Mouse (Mus musculus) G1E (cell line): ENCODE measurements around the gene Tchhl1. TPM values are rescaled to one million over a fixed set of nuclear protein-coding genes. Genes with fewer than 3 reads are reported as not detected.
"Not testable (repeated sequence)": the region's sequence is repeated elsewhere in the genome, so short reads cannot be mapped to it uniquely, and the experiment has no call there.

ENCODE experiments used
- ATAC-seq: 2 replicates; pipeline ENCODE4 v1.8.0; 2016; ENCODE audit warnings: mild to moderate bottlenecking; ENCODE audit not compliant: insufficient number of reproducible peaks, poor library complexity, low FRiP score, severe bottlenecking; ENCODE audit errors: extremely low read depth
- DNase-seq: peaks from one replicate; pipeline ENCODE4 v3.0.0; 2012; ENCODE audit warnings: low spot score
- H3K27me3 ChIP-seq: 2 replicates; pipeline ENCODE4 v1.6.1; 2012; ENCODE audit warnings: mild to moderate bottlenecking, low read length, inconsistent platforms; ENCODE audit not compliant: insufficient read depth
- H3K36me3 ChIP-seq: replicated peaks from 2 replicates; pipeline ENCODE3; 2012; ENCODE audit warnings: mild to moderate bottlenecking, inconsistent platforms
- H3K4me1 ChIP-seq: 2 replicates; pipeline ENCODE4 v1.6.1; 2012; ENCODE audit warnings: low read depth, low read length, inconsistent platforms, mixed read lengths; ENCODE audit not compliant: insufficient read depth
- H3K4me3 ChIP-seq: 2 replicates; pipeline ENCODE4 v1.5.1; 2012; ENCODE audit warnings: low read depth, mild to moderate bottlenecking, inconsistent platforms, low read length, moderate library complexity, mixed read lengths
- H3K9me3 ChIP-seq: replicated peaks from 2 replicates; pipeline ENCODE4 v1.6.1; 2012; ENCODE audit warnings: inconsistent platforms
- CTCF ChIP-seq: IDR thresholded peaks from 2 replicates; pipeline ENCODE4 v1.5.1; 2012; ENCODE audit warnings: low read depth, low read length, inconsistent platforms, mixed read lengths
- GATA1 ChIP-seq: IDR thresholded peaks from 2 replicates; pipeline ENCODE4 v1.6.1; 2012; ENCODE audit warnings: borderline replicate concordance, low read length, inconsistent platforms, mixed read lengths
- GATA2 ChIP-seq: IDR thresholded peaks from 2 replicates; pipeline ENCODE4 v1.6.1; 2012; ENCODE audit warnings: low read depth, low read length, inconsistent platforms, borderline replicate concordance
- POLR2AphosphoS5 ChIP-seq: IDR thresholded peaks from 2 replicates; pipeline ENCODE4 v1.6.1; 2012; ENCODE audit warnings: low read depth, low read length, inconsistent platforms; ENCODE audit not compliant: insufficient replicate concordance
- TAL1 ChIP-seq: conservative IDR thresholded peaks from 2 replicates; pipeline ENCODE4 v1.6.1; 2012; ENCODE audit warnings: low read depth, low read length, inconsistent platforms, mixed read lengths
- polyA plus RNA-seq: library from polyadenylated mRNA; stranded (reverse); fragments of >175 nt; gene quantifications from 2 replicates; pipeline ENCODE4 v1.2.3, GENCODE M21; 2012
- total RNA-seq, 2 experiments: library from RNA; stranded (forward) in 1 of 2; stranded (reverse) in 1 of 2; fragments of 200-1000 nt in 1 of 2; fragments of >200 nt in 1 of 2; fragmentation: Nextera tagmentation in 1 of 2; gene quantifications; 2 replicates each; pipeline ENCODE4 v1.2.3; 2014 to 2017

The Tchhl1 gene
- total and polyA plus RNA-seq, 3 experiments, result 0.33 TPM; not detected in 2

GRCm38 (mm10) chr3:93446128-93446755 is 22.3 kb upstream of the Tchhl1 start:
- DNase-seq (no peak), ATAC-seq (no peak)
- H3K9me3 ChIP-seq, result peaks cover 42% of the 10 kb centered on the region
- no peaks in the 10 kb centered on the region for H3K4me1 ChIP-seq
- TF ChIP-seq GATA2 (no peak), CTCF (no peak), TAL1 (no peak), POLR2AphosphoS5 (no peak), GATA1 (no peak)
- no peaks in the 10 kb centered on the region for H3K27me3 ChIP-seq
- no peaks in the 10 kb centered on the region for H3K36me3 ChIP-seq
- no peak overlapping the region; the same call in 1 of the 2 replicates for H3K4me3 ChIP-seq

GRCm38 (mm10) chr3:93446756-93447137 is 21.8 kb upstream of the Tchhl1 start:
- not testable (repeated sequence) for ATAC-seq, H3K36me3 ChIP-seq, DNase-seq, H3K4me3 ChIP-seq, H3K27me3 ChIP-seq, H3K4me1 ChIP-seq
- H3K9me3 ChIP-seq, result peaks cover 42% of the 10 kb centered on the region

- no peak for DNase-seq
- Histone ChIP-seq H3K27me3 (no peaks in the 10 kb centered on the region), H3K4me3 (no peak overlapping the region; the same call in 1 of the 2 replicates), H3K36me3 (no peaks in the 10 kb centered on the region), H3K4me1 (no peaks in the 10 kb centered on the region), H3K9me3 (peaks cover 42% of the 10 kb centered on the region)
- TF ChIP-seq GATA2 (no peak), TAL1 (no peak), CTCF (no peak), GATA1 (no peak), POLR2AphosphoS5 (no peak)
- ATAC-seq, result no peak
Measured at GRCm38 (mm10) chr3:93447138-93447841, 21.3 kb upstream of the Tchhl1 start.

- no peaks in the 10 kb centered on the region for H3K36me3 ChIP-seq
- no peak overlapping the region for H3K4me3 ChIP-seq
- no peaks in the 10 kb centered on the region for H3K4me1 ChIP-seq
- no peak for TF ChIP-seq CTCF
- no peak for ATAC-seq
- H3K27me3 ChIP-seq, result no peaks in the 10 kb centered on the region
- DNase-seq, result no peak
- peaks cover 13% of the 10 kb centered on the region for H3K9me3 ChIP-seq
Measured at GRCm38 (mm10) chr3:93466556-93466955, 2.0 kb upstream of the Tchhl1 start.

GRCm38 (mm10) chr3:93467130-93467529 is 1.4 kb upstream of the Tchhl1 start:
- Histone ChIP-seq H3K36me3 (no peaks in the 10 kb centered on the region), H3K27me3 (no peaks in the 10 kb centered on the region), H3K4me1 (no peaks in the 10 kb centered on the region), H3K9me3 (peaks cover 14% of the 10 kb centered on the region), H3K4me3 (no peak overlapping the region)
- no peak for TF ChIP-seq CTCF
- no peak for TF ChIP-seq GATA2
- TF ChIP-seq GATA1, result no peak
- no peak for TF ChIP-seq TAL1
- no peak for TF ChIP-seq POLR2AphosphoS5
- DNase-seq, result no peak
- no peak for ATAC-seq

- no peak for TF ChIP-seq GATA1
- TF ChIP-seq POLR2AphosphoS5, result no peak
- no peak for TF ChIP-seq GATA2
- no peak for TF ChIP-seq TAL1
- TF ChIP-seq CTCF, result no peak
- H3K4me3 ChIP-seq, result no peak overlapping the region
- DNase-seq (no peak), ATAC-seq (no peak)
- no peaks in the 10 kb centered on the region for H3K36me3 ChIP-seq
- peaks cover 11% of the 10 kb centered on the region for H3K9me3 ChIP-seq
- no peaks in the 10 kb centered on the region for H3K27me3 ChIP-seq
- no peaks in the 10 kb centered on the region for H3K4me1 ChIP-seq
Measured at GRCm38 (mm10) chr3:93469629-93470028, 1.1 kb downstream of the Tchhl1 start.

GRCm38 (mm10) chr3:93480053-93480452 is 11.5 kb downstream of the Tchhl1 start:
- peaks cover 12% of the 10 kb centered on the region; the same call in 1 of the 2 replicates for H3K9me3 ChIP-seq
- H3K4me3 ChIP-seq, result no peak overlapping the region
- H3K27me3 ChIP-seq, result no peaks in the 10 kb centered on the region
- DNase-seq (no peak), ATAC-seq (no peak)
- TF ChIP-seq TAL1 (no peak), CTCF (no peak), POLR2AphosphoS5 (no peak), GATA2 (no peak), GATA1 (no peak)
- no peaks in the 10 kb centered on the region for H3K4me1 ChIP-seq
- H3K36me3 ChIP-seq, result no peaks in the 10 kb centered on the region
